36 mouse cellular contexts compared by ENCODE assay signal in the genomic region with DNA sequence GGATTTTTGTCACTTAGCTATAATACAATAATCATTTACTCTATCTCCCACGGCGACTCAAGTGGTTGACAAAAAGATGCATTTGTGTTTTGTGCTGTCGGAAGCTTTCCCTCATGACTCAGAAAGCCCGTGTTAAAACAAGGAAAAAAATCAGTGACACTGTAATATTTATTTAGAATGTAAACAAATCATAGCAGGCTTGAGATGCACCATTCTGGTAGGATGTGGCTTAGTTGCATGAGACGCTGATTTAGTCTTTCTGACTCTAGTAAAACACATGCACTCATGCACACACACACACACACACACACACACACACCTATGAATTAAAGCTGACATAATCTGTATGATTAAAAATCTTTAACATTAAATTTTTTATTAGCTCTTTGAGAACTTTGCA.
"Had no signal": no experiment of that assay in that cellular context is flagged by ENCODE, and none has a peak within 500 bp of the region (broad histone marks: within the 10 kb centered on the region; RNA-seq: fewer than 3 reads in every experiment).

No protein-coding gene starts in this region.

- H3K36me3 ChIP-seq: heart, embryonic 10.5 days; heart, embryonic 12.5 days; heart, embryonic 13.5 days; heart, embryonic 15.5 days; hindbrain, embryonic 10.5 days; hindbrain, embryonic 12.5 days; hindbrain, embryonic 13.5 days; hindbrain, embryonic 15.5 days; intestine, embryonic 15.5 days; kidney, embryonic 15.5 days had no signal

- H3K9ac ChIP-seq: heart, embryonic 12.5 days; heart, embryonic 13.5 days; heart, embryonic 15.5 days; hindbrain, embryonic 12.5 days; hindbrain, embryonic 13.5 days; hindbrain, embryonic 14.5 days; hindbrain, embryonic 15.5 days; intestine, embryonic 15.5 days; kidney, embryonic 15.5 days had no signal

- H3K27me3 ChIP-seq: heart, embryonic 12.5 days; heart, embryonic 13.5 days; heart, embryonic 15.5 days; hindbrain, embryonic 12.5 days; hindbrain, embryonic 13.5 days; hindbrain, embryonic 15.5 days; intestine, embryonic 15.5 days; kidney, embryonic 15.5 days had no signal

- ATAC-seq: hindbrain, embryonic 16.5 days; hindbrain, postnatal 0 days; inflammation-experienced regulatory T-cells, adult 6 months; intestine, embryonic 15.5 days; intestine, embryonic 16.5 days; intestine, postnatal 0 days had no signal

- H3K4me2 ChIP-seq: heart, embryonic 11.5 days; heart, embryonic 12.5 days; heart, embryonic 13.5 days; heart, embryonic 15.5 days; hindbrain, embryonic 12.5 days; hindbrain, embryonic 13.5 days; hindbrain, embryonic 14.5 days; hindbrain, embryonic 15.5 days; intestine, embryonic 15.5 days; kidney, embryonic 15.5 days had no signal

- H3K4me3 ChIP-seq: heart, adult 2 months; heart, embryonic 10.5 days; heart, embryonic 12.5 days; heart, embryonic 13.5 days; heart, embryonic 15.5 days; hindbrain, embryonic 10.5 days; hindbrain, embryonic 12.5 days; hindbrain, embryonic 13.5 days; hindbrain, embryonic 15.5 days; intestine, embryonic 15.5 days; kidney, embryonic 15.5 days; layer of hippocampus, adult 2 months had no signal

- H3K4me1 ChIP-seq: hindbrain, embryonic 12.5 days; hindbrain, embryonic 15.5 days; intestine, embryonic 15.5 days; kidney, embryonic 15.5 days had no signal

- H3K9me3 ChIP-seq: heart, embryonic 10.5 days; heart, embryonic 12.5 days; heart, embryonic 13.5 days; heart, embryonic 15.5 days; hindbrain, embryonic 10.5 days; hindbrain, embryonic 12.5 days; hindbrain, embryonic 13.5 days; hindbrain, embryonic 15.5 days; intestine, embryonic 15.5 days; kidney, embryonic 15.5 days had no signal

- H3K27ac ChIP-seq: heart, adult 2 months; heart, embryonic 10.5 days; heart, embryonic 13.5 days; heart, embryonic 15.5 days; hindbrain, embryonic 10.5 days; hindbrain, embryonic 12.5 days; hindbrain, embryonic 13.5 days; hindbrain, embryonic 14.5 days; hindbrain, embryonic 15.5 days; hindbrain, postnatal 0 days; intestine, embryonic 15.5 days; kidney, embryonic 15.5 days; kidney, postnatal 0 days; layer of hippocampus, adult 2 months had no signal

- DNase-seq: heart, adult 18-20 months; heart, adult 2 months; heart, postnatal 10 days; heart, postnatal 14 days; heart, postnatal 36 days; heart, postnatal 4 days; kidney, adult 11 months; kidney, adult 18-20 months; kidney, adult 2 months; kidney, adult 8-10 months; kidney, adult 9 months; kidney, postnatal 10 days; kidney, postnatal 14 days; kidney, postnatal 25 days; kidney, postnatal 36 days; kidney, postnatal 4 days; layer of hippocampus, adult 9-11 months had no signal
